Mouse (Mus musculus): ENCODE data around the gene Gm3839. TPM values are rescaled to one million over a fixed set of nuclear protein-coding genes. Genes with fewer than 3 reads are reported as not detected.

Gm3839 gene
- polyA plus RNA-seq, 1 experiment from 2014 or later, result 2.3 TPM

- ATAC-seq (ENCODE audit: low FRiP score, low TSS enrichment), result no peak
- no peaks in the 10 kb centered on the region for H3K4me1 ChIP-seq (ENCODE audit: control insufficient read depth, insufficient read depth, low read length)
- no peak overlapping the region for H3K4me3 ChIP-seq (ENCODE audit: low read length)
- H3K27me3 ChIP-seq (ENCODE audit: control insufficient read depth, insufficient read depth, low read length), result no peaks in the 10 kb centered on the region
- no peak overlapping the region for H3K4me2 ChIP-seq (replicated peaks; ENCODE audit: low read depth, low read length)
- no peak overlapping the region for H3K27ac ChIP-seq (ENCODE audit: low read depth, low read length)
- H3K9me3 ChIP-seq (ENCODE audit: control insufficient read depth, low read length), result no peaks in the 10 kb centered on the region
- H3K9ac ChIP-seq (ENCODE audit: low read depth, low read length), result no peak overlapping the region
- no peaks in the 10 kb centered on the region for H3K36me3 ChIP-seq (ENCODE audit: control insufficient read depth, insufficient read depth, low read length)
These were observed 108.5 kb downstream of the Gm3839 start for GRCm38 (mm10) chr14:11248053-11248452.

DNA sequence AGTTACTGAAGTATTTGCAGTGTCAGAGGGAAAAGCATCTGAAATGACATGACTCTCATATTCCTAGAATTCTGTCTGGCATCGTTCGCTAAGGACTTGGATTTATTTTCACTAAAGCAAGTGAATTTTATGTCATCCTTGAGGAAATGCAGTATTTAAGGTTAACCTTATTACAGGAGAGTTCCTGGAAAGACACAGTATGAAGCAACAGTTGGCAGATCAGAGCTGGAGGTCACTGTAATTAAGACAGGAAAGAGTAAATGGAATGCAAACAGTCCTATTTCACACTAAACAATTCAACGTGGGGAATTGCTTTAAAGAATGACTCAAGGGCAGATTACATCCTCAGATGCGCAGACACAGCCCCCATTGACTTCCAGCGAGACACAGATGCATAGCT is 112.0 kb downstream of the Gm3839 start:
- no peak for ATAC-seq (ENCODE audit: low FRiP score, low TSS enrichment)
- WGBS, result 45% methylated on average over 5 of the region's 5 CpGs
- H3K9ac ChIP-seq (ENCODE audit: low read depth, low read length), result no peak overlapping the region

GRCm38 (mm10) chr14:11232086-11232485 is 124.4 kb downstream of the Gm3839 start:
- no peaks in the 10 kb centered on the region for H3K27me3 ChIP-seq (ENCODE audit: control insufficient read depth, insufficient read depth, low read length)
- H3K4me3 ChIP-seq (ENCODE audit: low read length), result no peak overlapping the region
- no peak overlapping the region for H3K9ac ChIP-seq (ENCODE audit: low read depth, low read length)
- H3K4me1 ChIP-seq (ENCODE audit: control insufficient read depth, insufficient read depth, low read length), result no peaks in the 10 kb centered on the region
- 92% methylated on average over 7 of the region's 7 CpGs for WGBS
- no peak overlapping the region for H3K27ac ChIP-seq (ENCODE audit: low read depth, low read length)
- no peak overlapping the region for H3K4me2 ChIP-seq (replicated peaks; ENCODE audit: low read depth, low read length)
- H3K36me3 ChIP-seq (ENCODE audit: control insufficient read depth, insufficient read depth, low read length), result no peaks in the 10 kb centered on the region
- ATAC-seq (ENCODE audit: low FRiP score, low TSS enrichment), result no peak
- no peaks in the 10 kb centered on the region for H3K9me3 ChIP-seq (ENCODE audit: control insufficient read depth, low read length)

More for the DNA sequence above, 112.0 kb downstream of the Gm3839 start:
- Histone ChIP-seq H3K4me3 (ENCODE audit: low read length) (no peak overlapping the region), H3K27me3 (ENCODE audit: control insufficient read depth, insufficient read depth, low read length) (no peaks in the 10 kb centered on the region), H3K4me2 (replicated peaks; ENCODE audit: low read depth, low read length) (no peak overlapping the region), H3K9me3 (ENCODE audit: control insufficient read depth, low read length) (no peaks in the 10 kb centered on the region), H3K4me1 (ENCODE audit: control insufficient read depth, insufficient read depth, low read length) (no peaks in the 10 kb centered on the region), H3K27ac (ENCODE audit: low read depth, low read length) (no peak overlapping the region), H3K36me3 (ENCODE audit: control insufficient read depth, insufficient read depth, low read length) (no peaks in the 10 kb centered on the region)

Small RNAs within 50 kb of the gene (microRNA-seq; reads per million reads assigned to microRNA genes)
- gene Mir5124b, result not detected

Other genes starting within 250 kb of the Gm3839 start
- 5.3 and 7.0 TPM in 2 replicates for gene Fhit, start 194.7 kb downstream of the Gm3839 start, polyA plus RNA-seq (2014; fragmentation: Nextera tagmentation; extraction: Ambion mirVana)
- 22.7 and 44.3 TPM in 2 replicates for gene Ptprg, start 196.8 kb upstream of the Gm3839 start, polyA plus RNA-seq (2014; fragmentation: Nextera tagmentation; extraction: Ambion mirVana)